Mouse (Mus musculus) forebrain, embryonic 11.5 days (tissue): Measurements from ENCODE around the gene Dgat2. TPM values are rescaled to one million over a fixed set of nuclear protein-coding genes. Genes with fewer than 3 reads are reported as not detected.
A peak's percentile ranks its signal among the peaks of the same experiment; 100 is the strongest.

Source experiments
- ATAC-seq: fragments of 200-750 bp; cut with Nextera tagmentation; replicated peaks from 2 replicates; pipeline ENCODE4 v1.8.0; 2017; ENCODE audit warnings: moderate TSS enrichment; ENCODE audit not compliant: low FRiP score
- DNase-seq: peaks from one replicate; pipeline ENCODE4 v3.0.0-alpha.2; 2017; ENCODE audit warnings: low spot score
- H3K27ac ChIP-seq: fragments of 300-500 bp; sonication (generic); 2 replicates; pipeline ENCODE4 v1.5.1; 2014; ENCODE audit warnings: low read depth, low read length
- H3K27me3 ChIP-seq: fragments of 300-500 bp; sonication (generic); 2 replicates; pipeline ENCODE4 v1.6.1; 2014; ENCODE audit warnings: mild to moderate bottlenecking, low read length, mixed read lengths; ENCODE audit not compliant: control insufficient read depth, insufficient read depth
- H3K36me3 ChIP-seq: fragments of 300-500 bp; sonication (generic); 2 replicates; pipeline ENCODE4 v1.6.1; 2014; ENCODE audit warnings: mild to moderate bottlenecking, low read length, moderate library complexity, mixed read lengths; ENCODE audit not compliant: control insufficient read depth, insufficient read depth
- H3K4me1 ChIP-seq: fragments of 300-500 bp; sonication (generic); replicated peaks from 2 replicates; pipeline ENCODE4 v1.6.1; 2014; ENCODE audit warnings: low read length, mixed read lengths; ENCODE audit not compliant: control insufficient read depth, insufficient read depth
- H3K4me2 ChIP-seq: fragments of 300-500 bp; sonication (generic); 2 replicates; pipeline ENCODE4 v1.6.1; 2014; ENCODE audit warnings: low read depth, mild to moderate bottlenecking, low read length, moderate library complexity, mixed read lengths; ENCODE audit not compliant: severe bottlenecking
- H3K4me3 ChIP-seq: fragments of 300-500 bp; sonication (generic); 2 replicates; pipeline ENCODE4 v1.5.1; 2014; ENCODE audit warnings: low read depth, low read length
- H3K9ac ChIP-seq: fragments of 300-500 bp; sonication (generic); 2 replicates; pipeline ENCODE4 v1.6.1; 2014; ENCODE audit warnings: low read length
- H3K9me3 ChIP-seq: fragments of 300-500 bp; sonication (generic); 2 replicates; pipeline ENCODE4 v1.6.1; 2016; ENCODE audit warnings: low read length, mixed read lengths; ENCODE audit not compliant: control insufficient read depth
- WGBS: fragments of 180-500 bp; shearing (Covaris S2); extraction: QIAGEN DNeasy Blood & Tissue Kit; methylation state at CpG from one replicate; pipeline ENCODE4 v1.1.7; 2014; 5-methylcytosine and 5-hydroxymethylcytosine counted together
- polyA plus RNA-seq: library from polyadenylated mRNA; unstranded; fragments of >200 nt; fragmentation: Nextera tagmentation; extraction: Ambion mirVana; gene quantifications from 2 replicates; pipeline ENCODE4 v1.2.1, GENCODE M21; 2014

The Dgat2 gene
- polyA plus RNA-seq: 9.2 and 9.5 TPM in 2 replicates

- H3K4me2 ChIP-seq: peak within 1 kb of the TSS; percentile 96
- no peaks in the 10 kb centered on the region; the same call in 1 of the 2 replicates for H3K27me3 ChIP-seq
- H3K4me3 ChIP-seq: peak within 1 kb of the TSS; percentile 65
- H3K27ac ChIP-seq: peak within 1 kb of the TSS; percentile 68
- under 1% methylated on average over 63 of the region's 63 CpGs for WGBS
- no peaks in the 10 kb centered on the region for H3K9me3 ChIP-seq
- DNase-seq (peak; percentile 96), ATAC-seq (peak; percentile 96)
- H3K9ac ChIP-seq: peak within 1 kb of the TSS; percentile 76
- H3K36me3 ChIP-seq: no peaks in the 10 kb centered on the region
- peaks cover 3% of the 10 kb centered on the region; the same call in 1 of the 2 replicates for H3K4me1 ChIP-seq
Observed at GRCm38 (mm10) chr7:99182432-99183172, at the start of gene Dgat2. Gene Dgat2, minus strand, starts transcription at chr7:99182719.

- DNase-seq: no peak
- Histone ChIP-seq H3K4me3 (no peak overlapping the region), H3K36me3 (no peaks in the 10 kb centered on the region), H3K4me2 (no peak overlapping the region), H3K4me1 (no peaks in the 10 kb centered on the region), H3K9me3 (no peaks in the 10 kb centered on the region), H3K9ac (no peak overlapping the region), H3K27ac (no peak overlapping the region), H3K27me3 (no peaks in the 10 kb centered on the region)
- WGBS: 76% methylated on average over 7 of the region's 7 CpGs
- ATAC-seq: no peak
Observed at GRCm38 (mm10) chr7:99230061-99230747, 47.7 kb upstream of the Dgat2 start.

- WGBS: 20% methylated on average over 2 of the region's 2 CpGs
Observed at GRCm38 (mm10) chr7:99229411-99229810, 46.9 kb upstream of the Dgat2 start.

DNA sequence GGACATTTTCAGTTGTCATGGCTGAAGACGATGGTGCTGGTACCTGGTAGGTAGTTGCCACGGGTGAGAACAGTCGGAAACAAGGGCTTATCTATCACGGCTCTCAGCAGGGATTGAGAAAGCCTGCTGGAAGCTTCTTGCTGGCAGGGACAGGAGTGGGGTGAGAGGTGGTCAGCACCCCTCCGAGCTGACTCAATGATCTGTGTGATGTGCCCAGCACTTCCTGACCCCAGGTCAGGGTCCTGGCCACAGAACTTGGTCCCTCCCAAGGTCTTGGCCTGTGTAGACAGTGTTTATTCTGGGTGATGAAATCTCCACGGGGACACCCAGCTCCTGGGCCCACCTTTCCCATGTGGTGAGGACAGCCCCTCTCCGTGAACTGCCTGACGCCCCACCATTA lies 46.3 kb upstream of the Dgat2 start:
- Histone ChIP-seq H3K9me3 (no peaks in the 10 kb centered on the region), H3K4me3 (no peak overlapping the region), H3K9ac (no peak overlapping the region), H3K36me3 (no peaks in the 10 kb centered on the region), H3K27ac (no peak overlapping the region), H3K27me3 (no peaks in the 10 kb centered on the region), H3K4me2 (no peak overlapping the region), H3K4me1 (no peaks in the 10 kb centered on the region)
- DNase-seq (no peak), ATAC-seq (no peak)
- 85% methylated on average over 8 of the region's 8 CpGs for WGBS

More at GRCm38 (mm10) chr7:99229411-99229810, 46.9 kb upstream of the Dgat2 start:
- no peaks in the 10 kb centered on the region for H3K4me1 ChIP-seq
- H3K4me3 ChIP-seq: no peak overlapping the region
- no peaks in the 10 kb centered on the region for H3K27me3 ChIP-seq
- H3K27ac ChIP-seq: no peak overlapping the region
- H3K9ac ChIP-seq: no peak overlapping the region
- DNase-seq (peak; percentile 83), ATAC-seq (no peak)
- H3K4me2 ChIP-seq: no peak overlapping the region
- H3K9me3 ChIP-seq: no peaks in the 10 kb centered on the region
- no peaks in the 10 kb centered on the region for H3K36me3 ChIP-seq

- WGBS: 98% methylated on average over 4 of the region's 4 CpGs
- Histone ChIP-seq H3K4me1 (no peaks in the 10 kb centered on the region), H3K4me2 (no peak overlapping the region), H3K36me3 (no peaks in the 10 kb centered on the region), H3K9me3 (no peaks in the 10 kb centered on the region), H3K9ac (no peak overlapping the region), H3K27me3 (no peaks in the 10 kb centered on the region), H3K27ac (no peak overlapping the region), H3K4me3 (no peak overlapping the region)
- ATAC-seq (no peak), DNase-seq (no peak)
Observed at GRCm38 (mm10) chr7:99227267-99227666, 44.7 kb upstream of the Dgat2 start.

DNA sequence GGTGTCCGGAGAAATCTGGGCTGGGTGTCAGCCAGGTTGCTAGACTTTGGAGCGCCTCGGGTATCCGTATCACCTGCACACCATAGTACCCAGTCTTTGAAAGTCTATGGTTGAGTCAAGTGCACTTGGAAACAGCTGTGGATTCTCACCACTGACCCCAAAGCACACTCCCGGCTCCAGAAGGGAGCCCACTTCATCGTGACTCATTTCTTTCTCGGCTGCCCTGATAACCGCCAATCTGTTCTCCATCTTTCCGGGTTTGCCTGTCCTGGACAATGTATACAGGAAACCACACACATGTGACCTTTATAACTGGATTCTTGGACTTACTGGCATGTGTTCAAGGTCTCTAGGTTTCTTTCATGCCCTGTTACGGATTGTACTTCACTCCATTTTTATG lies 44.1 kb upstream of the Dgat2 start:
- Histone ChIP-seq H3K9me3 (no peaks in the 10 kb centered on the region), H3K36me3 (no peaks in the 10 kb centered on the region), H3K27me3 (no peaks in the 10 kb centered on the region), H3K4me2 (no peak overlapping the region), H3K4me3 (no peak overlapping the region), H3K4me1 (no peaks in the 10 kb centered on the region), H3K27ac (no peak overlapping the region), H3K9ac (no peak overlapping the region)
- WGBS: 92% methylated on average over 10 of the region's 10 CpGs
- DNase-seq (no peak), ATAC-seq (no peak)

DNA sequence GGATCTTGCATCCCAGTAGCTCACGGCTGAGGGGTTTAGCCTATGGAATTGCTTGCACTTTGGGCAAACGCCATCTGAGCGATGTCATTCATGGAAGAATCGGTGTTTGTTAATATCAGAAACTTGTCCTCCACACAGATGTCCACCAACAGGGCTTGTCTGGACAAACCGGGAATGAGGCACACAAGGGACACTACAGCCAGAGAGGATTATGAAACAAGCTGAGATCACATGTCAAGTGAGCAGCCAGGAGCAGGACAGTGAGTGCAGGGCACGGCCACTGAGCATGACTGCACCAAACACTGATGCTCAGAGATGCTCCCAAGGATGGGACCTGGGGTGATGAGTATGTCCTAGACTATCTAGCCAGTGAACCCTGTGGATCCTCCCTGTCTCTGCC lies 42.9 kb upstream of the Dgat2 start:
- Histone ChIP-seq H3K4me3 (no peak overlapping the region), H3K27me3 (no peaks in the 10 kb centered on the region), H3K9ac (no peak overlapping the region), H3K4me2 (no peak overlapping the region), H3K9me3 (no peaks in the 10 kb centered on the region), H3K36me3 (no peaks in the 10 kb centered on the region), H3K4me1 (no peaks in the 10 kb centered on the region), H3K27ac (no peak overlapping the region)
- ATAC-seq (no peak), DNase-seq (no peak)
- 90% methylated on average over 6 of the region's 6 CpGs for WGBS

DNA sequence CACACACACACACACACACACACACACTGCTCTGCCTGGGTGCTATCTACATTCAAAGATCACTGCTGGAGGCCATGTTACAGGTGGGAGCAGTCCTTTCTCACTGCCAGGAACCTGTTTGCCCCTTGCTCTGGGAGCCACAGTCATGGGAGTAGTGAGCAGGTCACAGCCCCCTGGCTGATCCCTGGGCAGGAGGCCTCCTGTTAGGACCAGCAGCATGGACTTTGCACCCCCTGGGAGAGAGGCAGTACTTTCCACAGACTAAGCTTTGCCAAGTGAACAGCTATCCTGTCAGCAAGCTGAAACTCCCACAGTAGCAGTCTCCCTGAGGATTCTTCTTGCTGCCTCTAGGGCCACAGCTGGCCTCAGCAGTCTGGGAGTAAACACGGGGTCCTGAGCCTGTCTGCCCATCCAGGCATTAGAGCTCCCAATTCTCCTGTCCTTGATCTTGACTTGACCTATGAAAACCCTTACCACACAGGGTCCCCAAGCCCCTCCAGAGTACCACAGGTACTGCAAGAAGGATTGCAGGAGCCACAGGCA lies 42.2 kb upstream of the Dgat2 start:
- 63% methylated on average over 1 of the region's 1 CpGs for WGBS
- Histone ChIP-seq H3K27ac (no peak overlapping the region), H3K36me3 (no peaks in the 10 kb centered on the region)

More for the DNA sequence above, 42.2 kb upstream of the Dgat2 start:
- no peaks in the 10 kb centered on the region for H3K9me3 ChIP-seq
- no peaks in the 10 kb centered on the region; the same call in 1 of the 2 replicates for H3K4me1 ChIP-seq
- H3K4me3 ChIP-seq: no peak overlapping the region
- ATAC-seq: no peak
- no peaks in the 10 kb centered on the region for H3K27me3 ChIP-seq
- no peak overlapping the region for H3K9ac ChIP-seq
- no peak overlapping the region for H3K4me2 ChIP-seq
- DNase-seq: no peak
